Mouse (Mus musculus) stomach, embryonic 15.5 days (tissue): Measurements from ENCODE around the gene Fli1. TPM values are rescaled to one million over a fixed set of nuclear protein-coding genes. Genes with fewer than 3 reads are reported as not detected.

Source experiments
- ATAC-seq: fragments of 200-750 bp; cut with Nextera tagmentation; 2 replicates; pipeline ENCODE4 v1.8.0; 2017; ENCODE audit warnings: low read depth, moderate number of reproducible peaks, moderate TSS enrichment; ENCODE audit not compliant: insufficient read depth, low FRiP score
- H3K27ac ChIP-seq: fragments of 300-500 bp; sonication (generic); 2 replicates; pipeline ENCODE4 v1.5.1; 2015; ENCODE audit warnings: mild to moderate bottlenecking, inconsistent platforms
- H3K27me3 ChIP-seq: fragments of 300-500 bp; sonication (generic); replicated peaks from 2 replicates; pipeline ENCODE4 v1.6.1; 2015; ENCODE audit warnings: inconsistent platforms
- H3K36me3 ChIP-seq: fragments of 300-500 bp; sonication (generic); 2 replicates; pipeline ENCODE4 v1.6.1; 2015; ENCODE audit warnings: inconsistent platforms
- H3K4me1 ChIP-seq: fragments of 300-500 bp; sonication (generic); 2 replicates; pipeline ENCODE4 v1.6.1; 2015; ENCODE audit warnings: inconsistent platforms
- H3K4me2 ChIP-seq: fragments of 300-500 bp; sonication (generic); 2 replicates; pipeline ENCODE4 v1.6.1; 2015; ENCODE audit warnings: mild to moderate bottlenecking, inconsistent platforms
- H3K4me3 ChIP-seq: fragments of 300-500 bp; sonication (generic); replicated peaks from 2 replicates; pipeline ENCODE4 v1.5.1; 2015; ENCODE audit warnings: inconsistent platforms
- H3K9ac ChIP-seq: fragments of 300-500 bp; sonication (generic); 2 replicates; pipeline ENCODE4 v1.6.1; 2015; ENCODE audit warnings: inconsistent platforms
- H3K9me3 ChIP-seq: fragments of 300-500 bp; sonication (generic); 2 replicates; pipeline ENCODE4 v1.6.1; 2016; ENCODE audit warnings: inconsistent platforms
- WGBS: fragments of 180-500 bp; shearing (Covaris S2); methylation state at CpG from one replicate; pipeline ENCODE4 v1.1.7; 2015; 5-methylcytosine and 5-hydroxymethylcytosine counted together
- polyA plus RNA-seq: library from polyadenylated mRNA; unstranded; fragments of >200 nt; fragmentation: Nextera tagmentation; extraction: Ambion mirVana; gene quantifications from 2 replicates; pipeline ENCODE4 v1.2.1, GENCODE M21; 2015

The Fli1 gene
- polyA plus RNA-seq, 1 experiment from 2014 or later, result 13.4 TPM

GRCm38 (mm10) chr9:32443115-32443514, 99.5 kb downstream of the Fli1 start:
- Histone ChIP-seq H3K4me3 (no peak overlapping the region), H3K27me3 (no peaks in the 10 kb centered on the region), H3K9ac (no peak overlapping the region), H3K4me2 (no peak overlapping the region), H3K9me3 (no peaks in the 10 kb centered on the region), H3K4me1 (no peaks in the 10 kb centered on the region), H3K27ac (no peak overlapping the region), H3K36me3 (no peaks in the 10 kb centered on the region)
- ATAC-seq, result no peak
- 74% methylated on average over 3 of the region's 3 CpGs for WGBS

DNA sequence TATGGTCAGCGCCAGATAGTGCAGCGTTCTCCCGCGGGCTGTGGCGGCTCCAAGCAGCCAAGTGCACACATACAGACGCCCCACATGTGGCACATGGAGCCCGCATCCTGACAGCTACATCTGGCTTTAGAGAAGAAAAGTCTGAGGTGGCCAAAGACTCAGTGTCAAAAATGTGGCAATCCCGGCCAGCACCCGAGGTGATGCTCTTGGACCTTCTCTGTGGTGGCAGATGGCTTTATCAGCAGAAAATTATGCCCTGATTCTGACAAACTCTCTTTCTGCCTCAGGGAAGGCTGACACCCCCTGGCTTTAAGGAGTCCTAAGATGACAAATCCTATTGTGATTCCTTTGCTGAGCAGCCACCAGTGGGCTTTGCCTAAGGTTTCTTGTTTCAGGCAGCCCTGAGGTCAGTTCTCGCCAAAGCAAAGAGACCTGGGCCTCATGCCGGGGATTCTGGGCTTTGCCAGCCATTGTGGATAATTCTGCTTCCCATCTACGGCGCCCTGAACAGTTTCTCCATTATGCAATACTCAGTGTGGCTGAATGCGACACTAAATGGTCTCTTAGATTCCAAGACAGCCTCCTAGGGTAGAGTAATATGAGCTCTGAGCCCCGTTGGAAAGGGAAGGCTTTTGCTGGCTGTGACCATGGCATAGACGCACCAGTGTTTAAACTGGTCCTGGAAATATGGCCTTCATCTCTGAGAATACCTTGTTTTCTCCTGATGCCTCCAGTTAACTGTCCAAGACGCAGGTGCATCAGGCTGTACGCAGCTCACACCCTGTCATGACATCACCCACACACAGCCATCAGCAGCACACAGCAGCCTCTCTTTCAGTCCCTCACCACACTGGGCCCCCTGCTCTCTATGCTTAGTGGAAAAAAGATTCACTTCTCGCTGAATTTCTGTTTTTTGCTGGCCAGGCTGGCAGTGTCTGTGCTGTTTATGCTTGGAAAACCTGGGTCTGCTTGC, 108.1 kb downstream of the Fli1 start:
- no peak overlapping the region for H3K27ac ChIP-seq
- H3K9me3 ChIP-seq, result no peaks in the 10 kb centered on the region
- ATAC-seq, result no peak
- H3K27me3 ChIP-seq, result no peaks in the 10 kb centered on the region
- H3K4me2 ChIP-seq, result no peak overlapping the region
- no peaks in the 10 kb centered on the region for H3K4me1 ChIP-seq
- 78% methylated on average over 19 of the region's 19 CpGs for WGBS
- H3K36me3 ChIP-seq, result no peaks in the 10 kb centered on the region
- no peak overlapping the region for H3K4me3 ChIP-seq
- no peak overlapping the region for H3K9ac ChIP-seq

DNA sequence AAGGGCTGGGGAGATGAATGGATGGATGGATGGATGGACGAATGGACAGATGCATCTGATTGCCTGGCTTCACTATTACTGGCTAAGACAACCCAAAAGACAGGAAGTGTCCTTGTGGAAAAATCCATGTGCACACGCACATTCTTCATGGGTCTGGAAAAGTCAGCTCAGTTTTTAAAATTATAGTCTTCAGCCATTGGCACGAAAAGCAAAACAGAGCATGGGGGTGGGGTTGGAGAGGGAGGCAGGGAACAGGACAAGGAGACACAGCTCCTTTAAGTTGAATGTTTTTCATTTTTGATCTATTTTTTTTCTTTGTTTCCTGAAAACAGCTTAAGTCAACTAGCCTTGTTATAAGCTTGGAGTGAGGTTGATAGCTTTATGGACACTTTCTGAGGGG, 111.6 kb downstream of the Fli1 start:
- H3K9ac ChIP-seq, result no peak overlapping the region
- no peaks in the 10 kb centered on the region for H3K9me3 ChIP-seq
- H3K27ac ChIP-seq, result no peak overlapping the region
- no peaks in the 10 kb centered on the region for H3K27me3 ChIP-seq
- H3K4me2 ChIP-seq, result no peak overlapping the region
- 77% methylated on average over 3 of the region's 3 CpGs for WGBS
- ATAC-seq, result no peak
- H3K36me3 ChIP-seq, result no peaks in the 10 kb centered on the region
- no peak overlapping the region for H3K4me3 ChIP-seq
- no peaks in the 10 kb centered on the region for H3K4me1 ChIP-seq

DNA sequence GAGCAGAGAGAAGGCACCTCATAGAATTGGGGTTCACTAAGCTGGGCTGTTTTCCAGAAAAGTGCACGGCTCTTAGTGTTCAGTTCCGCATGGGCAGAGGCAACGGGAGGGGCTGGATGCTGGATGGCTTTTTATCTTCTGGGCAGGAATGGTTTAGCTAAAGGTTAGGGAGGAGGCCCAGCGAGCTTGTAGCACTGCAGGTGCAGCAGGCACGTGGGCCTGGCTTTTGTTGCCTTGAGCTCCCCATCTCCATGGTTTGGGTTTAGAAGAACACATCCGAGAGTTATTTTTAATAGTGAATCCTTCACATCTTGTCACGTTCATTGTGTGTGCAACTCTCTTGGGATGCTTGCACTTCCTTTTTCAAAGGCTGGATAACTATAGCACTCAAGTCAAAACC, 117.3 kb downstream of the Fli1 start:
- WGBS, result 81% methylated on average over 7 of the region's 7 CpGs
- Histone ChIP-seq H3K9me3 (no peaks in the 10 kb centered on the region), H3K27ac (no peak overlapping the region), H3K4me1 (no peaks in the 10 kb centered on the region), H3K4me3 (no peak overlapping the region), H3K4me2 (no peak overlapping the region), H3K9ac (no peak overlapping the region), H3K27me3 (no peaks in the 10 kb centered on the region), H3K36me3 (no peaks in the 10 kb centered on the region)
- ATAC-seq, result no peak

- Histone ChIP-seq H3K27ac (no peak overlapping the region), H3K4me1 (no peaks in the 10 kb centered on the region), H3K36me3 (no peaks in the 10 kb centered on the region), H3K9me3 (no peaks in the 10 kb centered on the region), H3K4me2 (no peak overlapping the region), H3K27me3 (no peaks in the 10 kb centered on the region), H3K9ac (no peak overlapping the region), H3K4me3 (no peak overlapping the region)
- no peak for ATAC-seq
Measured at GRCm38 (mm10) chr9:32420711-32421110, 122.0 kb downstream of the Fli1 start.

GRCm38 (mm10) chr9:32417466-32418116, 125.1 kb downstream of the Fli1 start:
- Histone ChIP-seq H3K9ac (no peak overlapping the region), H3K36me3 (no peaks in the 10 kb centered on the region), H3K27me3 (no peaks in the 10 kb centered on the region), H3K4me1 (no peaks in the 10 kb centered on the region), H3K4me2 (no peak overlapping the region), H3K4me3 (no peak overlapping the region), H3K27ac (no peak overlapping the region), H3K9me3 (no peaks in the 10 kb centered on the region)
- WGBS, result 43% methylated on average over 8 of the region's 8 CpGs
- no peak for ATAC-seq

- WGBS, result 94% methylated on average over 3 of the region's 3 CpGs
Measured at GRCm38 (mm10) chr9:32415952-32416351, 126.7 kb downstream of the Fli1 start.

GRCm38 (mm10) chr9:32414956-32415355, 127.7 kb downstream of the Fli1 start:
- no peaks in the 10 kb centered on the region for H3K4me1 ChIP-seq
- H3K36me3 ChIP-seq, result no peaks in the 10 kb centered on the region
- H3K4me3 ChIP-seq, result no peak overlapping the region
- ATAC-seq, result no peak
- H3K27me3 ChIP-seq, result no peaks in the 10 kb centered on the region
- no peak overlapping the region for H3K27ac ChIP-seq
- no peak overlapping the region for H3K9ac ChIP-seq
- H3K9me3 ChIP-seq, result no peaks in the 10 kb centered on the region
- H3K4me2 ChIP-seq, result no peak overlapping the region
- 94% methylated on average over 1 of the region's 1 CpGs for WGBS

More at GRCm38 (mm10) chr9:32415952-32416351, 126.7 kb downstream of the Fli1 start:
- no peaks in the 10 kb centered on the region for H3K4me1 ChIP-seq
- no peaks in the 10 kb centered on the region for H3K9me3 ChIP-seq
- no peaks in the 10 kb centered on the region for H3K36me3 ChIP-seq
- no peaks in the 10 kb centered on the region for H3K27me3 ChIP-seq
- H3K4me2 ChIP-seq, result no peak overlapping the region
- no peak overlapping the region for H3K9ac ChIP-seq
- no peak overlapping the region for H3K27ac ChIP-seq
- no peak overlapping the region for H3K4me3 ChIP-seq
- ATAC-seq, result no peak

GRCm38 (mm10) chr9:32412836-32413580, 129.7 kb downstream of the Fli1 start:
- no peak overlapping the region for H3K4me2 ChIP-seq
- H3K9ac ChIP-seq, result no peak overlapping the region
- no peaks in the 10 kb centered on the region; the same call in 1 of the 2 replicates for H3K27me3 ChIP-seq
- ATAC-seq, result no peak
- no peak overlapping the region for H3K4me3 ChIP-seq
- WGBS, result 43% methylated on average over 10 of the region's 10 CpGs
- H3K9me3 ChIP-seq, result no peaks in the 10 kb centered on the region
- peaks cover 8% of the 10 kb centered on the region; the same call in 1 of the 2 replicates for H3K4me1 ChIP-seq
- peak overlapping the region; percentile 59; the same call in 1 of the 2 replicates for H3K27ac ChIP-seq
- no peaks in the 10 kb centered on the region for H3K36me3 ChIP-seq

DNA sequence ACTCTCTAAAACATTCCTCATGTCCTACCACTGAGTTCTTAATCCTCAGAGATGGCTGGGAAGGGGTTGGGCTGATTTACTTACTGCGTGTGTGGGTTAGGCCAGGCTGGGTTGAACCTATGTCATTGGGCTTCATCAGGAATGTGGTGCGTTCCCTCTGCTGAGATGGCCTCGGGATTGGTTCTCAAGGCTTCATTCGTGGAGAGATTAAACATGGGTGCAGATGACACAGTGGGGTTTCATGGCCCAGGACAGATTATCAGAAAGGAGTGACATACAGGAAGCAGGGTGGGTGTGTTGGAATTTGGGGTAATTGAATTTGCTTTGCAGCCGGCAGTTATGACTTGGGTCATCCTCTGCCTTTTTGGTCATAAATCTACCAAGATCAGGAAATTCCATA, 131.2 kb downstream of the Fli1 start:
- H3K4me3 ChIP-seq, result no peak overlapping the region
- peaks cover 8% of the 10 kb centered on the region; the same call in 1 of the 2 replicates for H3K4me1 ChIP-seq
- no peaks in the 10 kb centered on the region for H3K9me3 ChIP-seq
- peaks cover 5% of the 10 kb centered on the region; the same call in 1 of the 2 replicates for H3K27me3 ChIP-seq
- H3K4me2 ChIP-seq, result no peak overlapping the region
- no peak overlapping the region for H3K27ac ChIP-seq
- 80% methylated on average over 5 of the region's 5 CpGs for WGBS
- no peak overlapping the region for H3K9ac ChIP-seq
- no peaks in the 10 kb centered on the region for H3K36me3 ChIP-seq
- no peak for ATAC-seq

- 95% methylated on average over 5 of the region's 5 CpGs for WGBS
Measured at GRCm38 (mm10) chr9:32410671-32411070, 132.0 kb downstream of the Fli1 start.

More at GRCm38 (mm10) chr9:32410671-32411070, 132.0 kb downstream of the Fli1 start:
- H3K4me3 ChIP-seq, result no peak overlapping the region
- H3K27ac ChIP-seq, result no peak overlapping the region
- ATAC-seq, result no peak
- H3K36me3 ChIP-seq, result no peaks in the 10 kb centered on the region
- no peak overlapping the region for H3K4me2 ChIP-seq
- peaks cover 5% of the 10 kb centered on the region; the same call in 1 of the 2 replicates for H3K27me3 ChIP-seq
- H3K9ac ChIP-seq, result no peak overlapping the region
- no peaks in the 10 kb centered on the region for H3K9me3 ChIP-seq
- H3K4me1 ChIP-seq, result peaks cover 8% of the 10 kb centered on the region; the same call in 1 of the 2 replicates
